Mouse (Mus musculus) liver, embryonic 14.5 days (tissue): Measurements from ENCODE around the gene Fam84b. TPM values are rescaled to one million over a fixed set of nuclear protein-coding genes. Genes with fewer than 3 reads are reported as not detected.

ENCODE experiments used
- ATAC-seq: fragments of 200-750 bp; cut with Nextera tagmentation; 2 replicates; pipeline ENCODE4 v1.8.0; 2017; ENCODE audit warnings: moderate number of reproducible peaks, mild to moderate bottlenecking, moderate library complexity; ENCODE audit not compliant: insufficient read depth
- DNase-seq, 3 experiments: peaks; one replicate each; pipeline ENCODE4 v3.0.0-alpha.2; 2012 to 2013; ENCODE audit warnings: low read depth in 3 of 3, low spot score in 3 of 3
- H3K27ac ChIP-seq: fragments of 300-500 bp; sonication (generic); 2 replicates; pipeline ENCODE4 v1.5.1; 2014; ENCODE audit warnings: moderate library complexity, mild to moderate bottlenecking, control low read depth, inconsistent platforms
- H3K27me3 ChIP-seq: fragments of 300-500 bp; sonication (generic); 2 replicates; pipeline ENCODE4 v1.6.1; 2014; ENCODE audit warnings: mild to moderate bottlenecking, low read length, moderate library complexity; ENCODE audit not compliant: control insufficient read depth, insufficient read depth
- H3K36me3 ChIP-seq: fragments of 300-500 bp; sonication (generic); replicated peaks from 2 replicates; pipeline ENCODE4 v1.6.1; 2014; ENCODE audit warnings: low read depth; ENCODE audit not compliant: control insufficient read depth, insufficient read depth
- H3K4me1 ChIP-seq, 2 experiments: fragments of 200-500 bp in 1 of 2; fragments of 300-500 bp in 1 of 2; sonication (generic) in 1 of 2; replicated peaks; 2 replicates each; pipeline ENCODE4 v1.6.1; 2012 to 2014; ENCODE audit warnings: antibody characterized with exemption in 1 of 2, inconsistent platforms in 1 of 2, low read length in 1 of 2; ENCODE audit not compliant: control insufficient read depth in 2 of 2, insufficient read depth in 2 of 2
- H3K4me2 ChIP-seq: fragments of 300-500 bp; sonication (generic); 2 replicates; pipeline ENCODE4 v1.6.1; 2014; ENCODE audit warnings: low read depth, mild to moderate bottlenecking, control low read depth, moderate library complexity
- H3K4me3 ChIP-seq, 2 experiments: fragments of 200-500 bp in 1 of 2; fragments of 300-500 bp in 1 of 2; sonication (generic) in 1 of 2; 2 replicates each; pipeline ENCODE4 v1.5.1; 2012 to 2014; ENCODE audit warnings: low read depth in 2 of 2, low read length in 2 of 2, mild to moderate bottlenecking in 2 of 2, control low read depth in 1 of 2, inconsistent platforms in 1 of 2, moderate library complexity in 1 of 2; ENCODE audit not compliant: insufficient read depth in 1 of 2
- H3K9ac ChIP-seq: fragments of 300-500 bp; sonication (generic); replicated peaks from 2 replicates; pipeline ENCODE4 v1.6.1; 2014; ENCODE audit warnings: mild to moderate bottlenecking, control low read depth, moderate library complexity
- H3K9me3 ChIP-seq: fragments of 300-500 bp; sonication (generic); 2 replicates; pipeline ENCODE4 v1.6.1; 2016; ENCODE audit warnings: low read length, mixed read lengths; ENCODE audit not compliant: control insufficient read depth
- CTCF ChIP-seq: IDR thresholded peaks from 2 replicates; pipeline ENCODE4 v1.5.1; 2016; ENCODE audit warnings: antibody characterized with exemption, low read depth, control low read depth
- EP300 ChIP-seq: IDR thresholded peaks from 2 replicates; pipeline ENCODE4 v1.6.1; 2016; ENCODE audit warnings: antibody characterized with exemption, low read depth
- WGBS: fragments of 180-500 bp; shearing (Covaris S2); extraction: QIAGEN DNeasy Blood & Tissue Kit; methylation state at CpG from one replicate; pipeline ENCODE4 v1.1.7; 2014; ENCODE audit not compliant: insufficient replicate concordance; 5-methylcytosine and 5-hydroxymethylcytosine counted together
- polyA plus RNA-seq, 2 experiments: library from polyadenylated mRNA; depleted of rRNA in 1 of 2; stranded (reverse) in 1 of 2; unstranded in 1 of 2; fragments of >200 nt; fragmentation: Nextera tagmentation in 1 of 2; extraction: Ambion mirVana in 1 of 2; gene quantifications; 2 replicates each; pipeline versions ENCODE4 v1.2.1 to v1.2.3; 2012 to 2014

Gene Fam84b
- polyA plus RNA-seq, 2 experiments: 1.6 to 2.5 TPM

GRCm38 (mm10) chr15:60823870-60824709, 29.5 kb downstream of the Fam84b start:
- peak overlapping the region; percentile 6 for H3K9ac ChIP-seq
- TF ChIP-seq CTCF (no peak), EP300 (no peak)
- WGBS: under 1% methylated on average over 45 of the region's 45 CpGs
- H3K4me3 ChIP-seq: peak overlapping the region; percentile 55 to 58
- no peaks in the 10 kb centered on the region for H3K9me3 ChIP-seq
- H3K4me1 ChIP-seq: peaks cover 0 to 11% of the 10 kb centered on the region in 2 experiments; a peak in 2 of 4 replicates
- DNase-seq (no peak), ATAC-seq (peak; percentile 51)
- peak overlapping the region; percentile 83 for H3K4me2 ChIP-seq
- H3K27ac ChIP-seq: no peak overlapping the region
- H3K36me3 ChIP-seq: no peaks in the 10 kb centered on the region
- no peaks in the 10 kb centered on the region; the same call in 1 of the 2 replicates for H3K27me3 ChIP-seq

GRCm38 (mm10) chr15:60823620-60823869, 30.0 kb downstream of the Fam84b start:
- H3K36me3 ChIP-seq: no peaks in the 10 kb centered on the region
- DNase-seq (no peak), ATAC-seq (peak; percentile 16; the same call in 1 of the 2 replicates)
- peak overlapping the region; percentile 83 for H3K4me2 ChIP-seq
- H3K27me3 ChIP-seq: no peaks in the 10 kb centered on the region; the same call in 1 of the 2 replicates
- 0% methylated on average over 24 of the region's 24 CpGs for WGBS
- H3K4me3 ChIP-seq: peak overlapping the region; percentile 55 to 58
- H3K4me1 ChIP-seq: peaks cover 0 to 6% of the 10 kb centered on the region in 2 experiments; a peak in 1 of 4 replicates
- TF ChIP-seq CTCF (no peak), EP300 (no peak)
- H3K27ac ChIP-seq: no peak overlapping the region
- no peaks in the 10 kb centered on the region for H3K9me3 ChIP-seq
- peak overlapping the region; percentile 5 for H3K9ac ChIP-seq

- Histone ChIP-seq H3K36me3 (no peaks in the 10 kb centered on the region), H3K4me2 (peak overlapping the region; percentile 83), H3K27me3 (no peaks in the 10 kb centered on the region; the same call in 1 of the 2 replicates), H3K9me3 (no peaks in the 10 kb centered on the region), H3K27ac (no peak overlapping the region), H3K4me3 (peak overlapping the region; percentile 55 to 58), H3K9ac (peak overlapping the region; percentile 5), H3K4me1 (peaks cover 0 to 6% of the 10 kb centered on the region in 2 experiments; a peak in 1 of 4 replicates)
- WGBS: under 1% methylated on average over 62 of the region's 68 CpGs
- DNase-seq (no peak), ATAC-seq (peak; percentile 62)
- TF ChIP-seq EP300 (no peak), CTCF (peak; percentile 49)
These were observed 30.6 kb downstream of the Fam84b start for GRCm38 (mm10) chr15:60822803-60823619.

- Histone ChIP-seq H3K4me2 (peak overlapping the region; percentile 83), H3K27ac (no peak overlapping the region), H3K9me3 (no peaks in the 10 kb centered on the region), H3K4me1 (peaks cover 0 to 6% of the 10 kb centered on the region in 2 experiments; a peak in 1 of 4 replicates), H3K4me3 (peak overlapping the region; percentile 55 to 58), H3K36me3 (no peaks in the 10 kb centered on the region), H3K9ac (no peak overlapping the region), H3K27me3 (no peaks in the 10 kb centered on the region; the same call in 1 of the 2 replicates)
- no peak for ATAC-seq
- WGBS: 20% methylated on average over 10 of the region's 10 CpGs
- TF ChIP-seq EP300 (no peak), CTCF (no peak)
- no peak for DNase-seq
These were observed 31.3 kb downstream of the Fam84b start for GRCm38 (mm10) chr15:60822101-60822802.
